Mouse (Mus musculus): Measurements from ENCODE around the gene Gse1. TPM values are rescaled to one million over a fixed set of nuclear protein-coding genes. Genes with fewer than 3 reads are reported as not detected.

Gene Gse1
- total and polyA plus RNA-seq, 3 experiments: 23.6 to 128 (median 66.9) TPM

- Histone ChIP-seq H3K4me3 (ENCODE audit: control insufficient read depth in 1 of 2, insufficient read depth in 1 of 2, low read depth in 2 of 2, low read length in 2 of 2) (no peak overlapping the region), H3K9ac (ENCODE audit: control insufficient read depth, low read depth, low read length, poor library complexity, severe bottlenecking) (no peak overlapping the region)
Measured at GRCm38 (mm10) chr8:120192118-120192517, 36.1 kb upstream of the Gse1 start.

DNA sequence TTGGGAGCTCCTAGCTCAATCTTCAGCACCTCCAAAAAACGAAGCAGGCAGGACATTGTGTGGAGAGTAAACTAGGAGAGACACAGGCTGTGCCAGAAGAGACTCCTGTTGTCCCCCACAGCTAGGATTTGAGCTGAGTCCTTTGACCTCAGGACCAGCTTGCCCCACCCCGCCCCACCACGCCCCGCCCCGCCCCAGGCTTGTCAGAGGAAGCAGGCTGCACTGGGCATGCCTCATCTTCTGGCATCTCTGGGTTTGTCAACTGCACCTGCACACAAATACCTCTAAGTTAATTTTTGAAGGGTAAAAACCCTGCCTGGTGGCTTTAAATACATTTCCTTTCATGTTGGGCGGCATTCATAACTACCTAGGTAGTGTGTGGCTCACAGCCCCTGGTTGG, 26.9 kb upstream of the Gse1 start:
- TF ChIP-seq GABPA (IDR thresholded peaks at IDR 0.05; ENCODE audit: low read depth, low read length) (no peak), POLR2AphosphoS5 (IDR thresholded peaks at IDR 0.05; ENCODE audit: borderline replicate concordance, low read depth, low read length) (no peak), USF2 (IDR thresholded peaks at IDR 0.05; ENCODE audit: borderline replicate concordance in 1 of 2, insufficient read depth in 1 of 2, low read depth in 1 of 2, low read length in 2 of 2) (no peak), HCFC1 (IDR thresholded peaks at IDR 0.05; ENCODE audit: low read depth, low read length) (no peak), ZMIZ1 (IDR thresholded peaks at IDR 0.05; ENCODE audit: low read depth, low read length) (no peak), POLR2A (IDR thresholded peaks at IDR 0.05; ENCODE audit: control insufficient read depth in 1 of 2, insufficient read depth in 1 of 2, low read depth in 1 of 2, low read length in 2 of 2, poor library complexity in 1 of 2) (no peak)
- H3K27ac ChIP-seq (ENCODE audit: control insufficient read depth, low read depth, low read length): no peak overlapping the region
- no peaks in the 10 kb centered on the region for H3K4me1 ChIP-seq (ENCODE audit: control insufficient read depth in 1 of 2, insufficient read depth in 2 of 2, low read length in 2 of 2)
- no peak for DNase-seq (ENCODE audit: low read depth, low spot score)
- no peaks in the 10 kb centered on the region for H3K36me3 ChIP-seq (ENCODE audit: control insufficient read depth in 1 of 2, insufficient read depth in 2 of 2, low read length in 2 of 2)
- H3K9me3 ChIP-seq (replicated peaks; ENCODE audit: insufficient read depth, low read length): no peaks in the 10 kb centered on the region
- H3K79me2 ChIP-seq (ENCODE audit: control insufficient read depth, insufficient read depth, low read length, poor library complexity): no peaks in the 10 kb centered on the region
- H3K9ac ChIP-seq (ENCODE audit: control insufficient read depth, low read depth, low read length, poor library complexity, severe bottlenecking): no peak overlapping the region
- H3K4me3 ChIP-seq (ENCODE audit: control insufficient read depth in 1 of 2, insufficient read depth in 1 of 2, low read depth in 2 of 2, low read length in 2 of 2): no peak overlapping the region
- H3K27me3 ChIP-seq (ENCODE audit: control insufficient read depth in 1 of 2, insufficient read depth in 2 of 2, low read length in 2 of 2): peaks cover 0 to 4% of the 10 kb centered on the region in 2 experiments; a peak in 1 of 4 replicates

More at GRCm38 (mm10) chr8:120192118-120192517, 36.1 kb upstream of the Gse1 start:
- TF ChIP-seq CHD2 (IDR thresholded peaks at IDR 0.05; ENCODE audit: low read length) (no peak), TBP (IDR thresholded peaks at IDR 0.05; ENCODE audit: low read depth, low read length) (no peak), ZC3H11A (IDR thresholded peaks at IDR 0.05; ENCODE audit: low read depth, low read length) (no peak), TAL1 (IDR thresholded peaks at IDR 0.05; ENCODE audit: low read length) (no peak), SIN3A (IDR thresholded peaks at IDR 0.05; ENCODE audit: low read length) (no peak), MXI1 (IDR thresholded peaks at IDR 0.05; ENCODE audit: low read depth, low read length) (no peak), CHD1 (IDR thresholded peaks at IDR 0.05; ENCODE audit: low read depth, low read length) (no peak), RAD21 (IDR thresholded peaks at IDR 0.05; ENCODE audit: low read depth, low read length) (no peak), BHLHE40 (IDR thresholded peaks at IDR 0.05; ENCODE audit: borderline replicate concordance, low read depth, low read length) (no peak), POLR2AphosphoS5 (IDR thresholded peaks at IDR 0.05; ENCODE audit: borderline replicate concordance, low read depth, low read length) (no peak), ETS1 (IDR thresholded peaks at IDR 0.05; ENCODE audit: low read depth, low read length) (no peak), POLR2A (IDR thresholded peaks at IDR 0.05; ENCODE audit: control insufficient read depth in 1 of 2, insufficient read depth in 1 of 2, low read depth in 1 of 2, low read length in 2 of 2, poor library complexity in 1 of 2) (no peak), ZKSCAN1 (IDR thresholded peaks at IDR 0.05; ENCODE audit: low read depth, low read length) (no peak), E2F4 (IDR thresholded peaks at IDR 0.05; ENCODE audit: borderline replicate concordance, low read depth, low read length) (no peak), ZNF384 (IDR thresholded peaks at IDR 0.05; ENCODE audit: low read depth, low read length) (no peak), RCOR1 (IDR thresholded peaks at IDR 0.05; ENCODE audit: low read depth, low read length) (no peak), GATA1 (IDR thresholded peaks at IDR 0.05; ENCODE audit: low read depth, low read length) (no peak)
- H3K9me3 ChIP-seq (replicated peaks; ENCODE audit: insufficient read depth, low read length): no peaks in the 10 kb centered on the region
- no peaks in the 10 kb centered on the region for H3K79me2 ChIP-seq (ENCODE audit: control insufficient read depth, insufficient read depth, low read length, poor library complexity)
- no peaks in the 10 kb centered on the region for H3K36me3 ChIP-seq (ENCODE audit: control insufficient read depth in 1 of 2, insufficient read depth in 2 of 2, low read length in 2 of 2)
- H3K27ac ChIP-seq (ENCODE audit: control insufficient read depth, low read depth, low read length): no peak overlapping the region
- DNase-seq (ENCODE audit: low read depth, low spot score): no peak
- H3K4me1 ChIP-seq (ENCODE audit: control insufficient read depth in 1 of 2, insufficient read depth in 2 of 2, low read length in 2 of 2): no peaks in the 10 kb centered on the region
- H3K27me3 ChIP-seq (ENCODE audit: control insufficient read depth in 1 of 2, insufficient read depth in 2 of 2, low read length in 2 of 2): no peaks in the 10 kb centered on the region

Measured in MEL (cell line).